Mouse (Mus musculus): Measurements from ENCODE around the gene Spata5. TPM values are rescaled to one million over a fixed set of nuclear protein-coding genes. Genes with fewer than 3 reads are reported as not detected.
A peak's percentile ranks its signal among the peaks of the same experiment; 100 is the strongest.

The Spata5 gene
- polyA plus RNA-seq, 1 experiment from 2014 or later: 56.2 TPM

DNA sequence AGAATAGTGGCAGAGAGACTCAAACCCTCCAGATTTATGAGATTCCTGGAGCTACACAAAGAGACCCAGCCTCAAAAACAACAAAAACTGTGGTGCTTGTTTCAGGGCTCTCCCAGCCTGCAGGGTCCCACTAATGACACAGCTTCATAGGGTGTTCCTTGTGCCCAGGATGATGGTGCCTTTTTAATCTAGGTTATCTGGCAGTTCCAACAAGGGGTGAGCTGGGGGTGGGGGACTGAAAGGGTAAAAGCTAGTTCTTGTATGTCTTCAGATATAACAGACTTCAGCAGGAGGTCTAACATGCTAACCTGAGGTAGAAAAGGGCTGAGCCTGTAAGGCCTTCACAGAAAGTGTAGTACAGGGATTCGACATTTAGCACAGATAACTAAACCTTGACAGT lies 149.1 kb downstream of the Spata5 start:
- no peaks in the 10 kb centered on the region for H3K9me3 ChIP-seq
- peaks cover 45% of the 10 kb centered on the region for H3K4me1 ChIP-seq
- no peak for DNase-seq (ENCODE audit: extremely low spot score, low spot score)
- H3K27ac ChIP-seq: peak overlapping the region; percentile 86
- H3K4me3 ChIP-seq: no peak overlapping the region
- H3K27me3 ChIP-seq (ENCODE audit: poor library complexity, severe bottlenecking): no peaks in the 10 kb centered on the region
- peaks cover 6% of the 10 kb centered on the region; the same call in 1 of the 2 replicates for H3K36me3 ChIP-seq (replicated peaks)
- WGBS: 67% methylated on average over 1 of the region's 1 CpGs

DNA sequence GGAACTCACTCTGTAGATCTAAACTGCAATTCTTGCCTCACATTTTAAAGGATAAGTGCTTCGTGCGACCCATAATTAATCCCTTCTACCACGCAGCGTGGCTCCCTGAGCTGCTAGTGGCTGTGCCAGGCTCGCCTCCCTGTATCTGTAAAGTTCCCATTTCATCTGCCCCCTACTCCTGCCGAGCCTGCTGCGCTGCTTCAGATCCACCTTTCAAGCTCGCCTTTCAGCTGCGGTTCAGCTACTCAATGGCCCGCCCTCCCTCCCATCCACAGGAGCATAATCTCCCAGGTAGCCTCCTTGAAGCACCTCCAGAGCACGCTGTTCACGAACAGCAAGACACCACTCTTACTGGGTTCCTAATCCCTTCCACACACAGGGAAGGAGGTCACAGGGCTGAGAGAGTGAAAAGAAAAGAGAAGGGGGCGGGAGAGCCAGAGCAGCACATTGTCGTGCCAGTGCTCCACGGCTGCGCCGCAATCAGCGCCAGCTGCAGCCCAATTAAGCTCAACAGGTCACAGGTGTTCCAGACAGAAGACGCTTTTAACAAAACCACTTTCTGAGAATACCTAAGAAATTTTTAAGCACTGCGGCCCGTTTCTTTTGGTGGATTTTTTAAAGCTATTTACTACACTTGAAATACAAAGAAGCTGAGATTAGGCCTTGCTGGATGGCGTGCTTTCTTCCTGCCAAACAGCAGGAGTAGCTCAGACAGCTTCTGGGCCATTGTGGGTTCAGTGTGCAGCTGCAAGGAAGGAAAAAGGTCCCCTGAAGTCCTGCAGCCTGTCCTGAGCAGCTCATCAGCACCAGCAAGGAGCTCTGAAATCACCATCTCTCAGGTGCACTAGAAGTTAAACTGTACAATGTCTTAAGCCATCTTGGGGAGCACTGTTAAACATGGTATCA lies 150.2 kb downstream of the Spata5 start:
- peak overlapping the region; percentile 36 for H3K4me3 ChIP-seq
- DNase-seq (ENCODE audit: extremely low spot score, low spot score): peak; percentile 74
- H3K4me1 ChIP-seq: peaks cover 45% of the 10 kb centered on the region
- H3K27me3 ChIP-seq (ENCODE audit: poor library complexity, severe bottlenecking): no peaks in the 10 kb centered on the region
- H3K36me3 ChIP-seq (replicated peaks): peaks cover 11% of the 10 kb centered on the region
- 10% methylated on average over 22 of the region's 22 CpGs for WGBS
- H3K9me3 ChIP-seq: no peaks in the 10 kb centered on the region
- H3K27ac ChIP-seq: peak overlapping the region; percentile 86

DNA sequence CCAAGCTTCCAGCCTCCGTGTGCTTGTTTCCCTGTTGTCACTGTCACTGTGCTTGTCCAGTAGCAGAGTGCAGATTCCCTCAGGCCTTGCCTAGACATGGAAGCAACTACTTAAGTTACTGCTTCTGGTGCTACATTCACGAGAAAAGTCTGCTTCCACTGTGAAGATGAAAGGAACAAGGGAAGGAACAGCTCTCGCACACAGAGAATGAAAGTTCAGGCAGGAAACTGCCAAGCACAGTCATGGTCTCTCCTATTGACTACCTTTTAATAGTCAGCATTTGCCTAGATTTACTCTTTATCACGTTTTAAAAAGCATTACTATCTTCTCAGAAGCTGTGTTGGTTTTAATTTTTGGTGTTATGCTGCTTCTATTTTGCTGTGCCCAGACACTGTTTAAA lies 151.9 kb downstream of the Spata5 start:
- H3K4me3 ChIP-seq: no peak overlapping the region
- H3K36me3 ChIP-seq (replicated peaks): peaks cover 15% of the 10 kb centered on the region
- WGBS: 36% methylated on average over 4 of the region's 4 CpGs
- peak overlapping the region; percentile 86 for H3K27ac ChIP-seq
- H3K4me1 ChIP-seq: peaks cover 45% of the 10 kb centered on the region
- H3K27me3 ChIP-seq (ENCODE audit: poor library complexity, severe bottlenecking): no peaks in the 10 kb centered on the region
- H3K9me3 ChIP-seq: no peaks in the 10 kb centered on the region
- DNase-seq (ENCODE audit: extremely low spot score, low spot score): no peak

DNA sequence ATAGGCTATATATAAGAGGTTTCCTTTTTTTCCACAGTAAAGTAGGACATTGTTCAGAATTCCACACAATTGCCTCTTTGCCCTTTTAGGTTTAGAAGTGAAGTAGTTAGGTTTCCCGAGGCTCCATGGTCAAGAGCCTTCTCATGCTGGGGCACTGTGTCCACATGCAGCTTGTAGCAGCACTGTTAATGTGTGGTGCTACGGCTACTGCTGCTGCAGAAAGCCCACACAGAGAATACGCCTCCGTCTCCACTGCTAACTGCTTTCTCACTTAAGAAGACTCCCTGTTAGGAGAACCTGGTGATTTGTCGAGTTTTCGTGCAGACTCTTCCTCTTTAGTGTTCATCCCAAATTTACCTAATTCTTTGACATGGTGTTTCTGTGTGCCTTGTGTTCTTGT lies 152.4 kb downstream of the Spata5 start:
- H3K9me3 ChIP-seq: no peaks in the 10 kb centered on the region
- H3K27ac ChIP-seq: peak overlapping the region; percentile 86
- no peaks in the 10 kb centered on the region for H3K27me3 ChIP-seq (ENCODE audit: poor library complexity, severe bottlenecking)
- WGBS: 66% methylated on average over 6 of the region's 6 CpGs
- no peak overlapping the region for H3K4me3 ChIP-seq
- H3K36me3 ChIP-seq (replicated peaks): peaks cover 11% of the 10 kb centered on the region
- DNase-seq (ENCODE audit: extremely low spot score, low spot score): no peak
- peaks cover 47% of the 10 kb centered on the region for H3K4me1 ChIP-seq

DNA sequence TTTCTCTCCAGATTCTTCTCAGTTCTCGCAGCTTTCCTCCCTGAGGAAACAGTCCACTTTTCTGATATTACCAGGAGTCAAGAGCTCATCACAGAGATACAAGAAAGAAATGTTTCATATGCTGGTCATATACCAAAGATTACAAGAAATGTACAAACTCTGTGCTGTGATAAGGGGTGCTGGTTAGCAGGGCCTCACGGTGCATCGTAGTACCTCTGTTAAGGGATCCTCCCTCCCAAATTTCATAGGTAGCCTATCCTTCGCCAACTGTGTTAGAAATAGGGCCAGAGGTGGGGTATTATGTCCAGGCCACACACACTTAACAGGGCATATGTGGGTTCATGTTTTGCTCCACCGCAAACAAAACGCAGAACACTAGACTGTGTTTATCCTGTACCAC lies 157.1 kb downstream of the Spata5 start:
- Histone ChIP-seq H3K4me3 (no peak overlapping the region), H3K4me1 (peaks cover 12% of the 10 kb centered on the region), H3K9me3 (no peaks in the 10 kb centered on the region), H3K27ac (peak overlapping the region; percentile 54), H3K27me3 (ENCODE audit: poor library complexity, severe bottlenecking) (no peaks in the 10 kb centered on the region), H3K36me3 (replicated peaks) (peaks cover 36% of the 10 kb centered on the region)
- no peak for DNase-seq (ENCODE audit: extremely low spot score, low spot score)
- 93% methylated on average over 6 of the region's 6 CpGs for WGBS

DNA sequence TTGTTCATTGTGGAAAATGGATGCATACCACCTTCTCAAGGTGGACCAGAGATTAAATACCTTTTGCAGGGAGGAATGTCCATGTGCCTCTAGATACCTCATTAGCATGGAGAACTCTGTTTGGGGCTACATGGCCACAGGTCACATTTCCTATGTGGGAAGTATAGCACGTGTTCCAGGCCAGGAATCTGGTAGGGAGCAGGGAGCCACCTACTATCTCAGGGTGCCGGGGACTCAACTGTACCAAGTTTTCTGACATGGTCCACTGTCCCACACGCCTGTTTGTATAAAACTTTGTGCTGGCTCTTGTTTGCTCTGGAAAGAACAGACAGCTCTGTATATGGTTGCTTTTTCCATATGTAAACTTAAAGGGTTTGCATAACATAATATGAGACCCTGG lies 158.0 kb downstream of the Spata5 start:
- WGBS: 89% methylated on average over 3 of the region's 3 CpGs
- Histone ChIP-seq H3K36me3 (replicated peaks) (peaks cover 36% of the 10 kb centered on the region), H3K4me1 (0 out of 2 replicates have a peak, but pooled peaks cover 5% of the 10 kb centered on the region), H3K9me3 (no peaks in the 10 kb centered on the region), H3K27ac (no peak overlapping the region), H3K27me3 (ENCODE audit: poor library complexity, severe bottlenecking) (no peaks in the 10 kb centered on the region), H3K4me3 (no peak overlapping the region)
- DNase-seq (ENCODE audit: extremely low spot score, low spot score): no peak

DNA sequence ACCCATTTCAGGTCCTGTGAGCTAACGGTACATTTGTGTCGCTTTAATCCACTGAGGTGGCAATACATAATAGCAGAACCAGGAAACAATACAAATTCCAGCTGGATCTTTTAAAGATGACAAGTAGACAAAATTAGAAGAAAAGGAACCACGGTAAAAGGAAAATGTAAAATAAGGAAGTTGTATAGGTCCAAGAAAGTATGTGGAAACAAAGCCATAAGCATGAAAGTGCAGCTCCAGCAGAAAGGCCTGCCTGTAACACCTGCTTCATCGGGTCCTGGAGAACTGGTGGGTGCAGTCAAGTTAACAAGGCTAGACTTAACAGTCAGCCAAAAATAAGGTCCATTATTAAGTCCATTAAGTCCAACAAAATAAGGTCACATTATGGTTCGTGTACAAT lies 164.9 kb downstream of the Spata5 start:
- 83% methylated on average over 5 of the region's 5 CpGs for WGBS
- Histone ChIP-seq H3K27me3 (ENCODE audit: poor library complexity, severe bottlenecking) (no peaks in the 10 kb centered on the region), H3K9me3 (no peaks in the 10 kb centered on the region), H3K27ac (peak overlapping the region; percentile 88), H3K4me1 (peaks cover 42% of the 10 kb centered on the region), H3K4me3 (no peak overlapping the region), H3K36me3 (replicated peaks) (peaks cover 20% of the 10 kb centered on the region)
- no peak for DNase-seq (ENCODE audit: extremely low spot score, low spot score)

DNA sequence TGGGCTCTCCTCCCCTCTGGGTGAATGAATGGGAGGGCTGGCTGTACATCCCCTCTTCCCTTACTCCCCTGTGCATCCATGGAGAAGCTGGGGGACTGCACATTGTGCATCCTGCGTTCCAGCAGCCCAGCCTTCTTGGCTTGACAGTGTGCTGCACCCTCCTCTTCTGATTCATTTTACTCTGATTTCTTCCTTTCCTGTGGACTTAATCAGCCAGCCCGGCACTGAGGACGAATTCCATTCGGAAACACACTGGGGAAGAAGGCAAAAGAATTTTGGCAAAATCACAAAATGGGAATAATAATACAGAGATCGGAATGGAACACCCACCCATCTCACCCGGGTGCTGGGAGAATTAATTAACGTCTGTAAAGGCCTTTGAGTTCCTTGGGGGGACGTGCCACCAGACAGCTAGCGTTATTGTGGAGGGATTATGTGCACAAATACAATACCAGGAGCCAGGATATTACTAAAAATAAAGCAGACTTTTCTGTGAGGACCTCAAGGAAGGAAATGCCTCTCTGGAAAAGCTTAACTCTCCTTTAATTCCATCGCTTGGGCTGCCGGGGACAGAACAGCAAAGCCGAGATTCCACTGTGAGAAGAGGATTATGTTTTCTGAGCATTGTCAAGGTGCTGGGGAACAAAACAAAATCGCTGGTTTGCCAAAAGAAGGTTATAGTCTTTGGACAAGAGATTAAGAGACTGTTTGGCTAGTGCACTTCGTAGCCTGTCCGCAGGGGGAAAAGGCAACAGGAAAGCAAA lies 166.5 kb downstream of the Spata5 start:
- 7% methylated on average over 15 of the region's 15 CpGs for WGBS
- Histone ChIP-seq H3K4me1 (peaks cover 42% of the 10 kb centered on the region), H3K36me3 (replicated peaks) (peaks cover 4% of the 10 kb centered on the region), H3K4me3 (peak overlapping the region; percentile 36), H3K27me3 (ENCODE audit: poor library complexity, severe bottlenecking) (no peaks in the 10 kb centered on the region), H3K9me3 (no peaks in the 10 kb centered on the region), H3K27ac (peak overlapping the region; percentile 88)
- DNase-seq (ENCODE audit: extremely low spot score, low spot score): peak; percentile 58

DNA sequence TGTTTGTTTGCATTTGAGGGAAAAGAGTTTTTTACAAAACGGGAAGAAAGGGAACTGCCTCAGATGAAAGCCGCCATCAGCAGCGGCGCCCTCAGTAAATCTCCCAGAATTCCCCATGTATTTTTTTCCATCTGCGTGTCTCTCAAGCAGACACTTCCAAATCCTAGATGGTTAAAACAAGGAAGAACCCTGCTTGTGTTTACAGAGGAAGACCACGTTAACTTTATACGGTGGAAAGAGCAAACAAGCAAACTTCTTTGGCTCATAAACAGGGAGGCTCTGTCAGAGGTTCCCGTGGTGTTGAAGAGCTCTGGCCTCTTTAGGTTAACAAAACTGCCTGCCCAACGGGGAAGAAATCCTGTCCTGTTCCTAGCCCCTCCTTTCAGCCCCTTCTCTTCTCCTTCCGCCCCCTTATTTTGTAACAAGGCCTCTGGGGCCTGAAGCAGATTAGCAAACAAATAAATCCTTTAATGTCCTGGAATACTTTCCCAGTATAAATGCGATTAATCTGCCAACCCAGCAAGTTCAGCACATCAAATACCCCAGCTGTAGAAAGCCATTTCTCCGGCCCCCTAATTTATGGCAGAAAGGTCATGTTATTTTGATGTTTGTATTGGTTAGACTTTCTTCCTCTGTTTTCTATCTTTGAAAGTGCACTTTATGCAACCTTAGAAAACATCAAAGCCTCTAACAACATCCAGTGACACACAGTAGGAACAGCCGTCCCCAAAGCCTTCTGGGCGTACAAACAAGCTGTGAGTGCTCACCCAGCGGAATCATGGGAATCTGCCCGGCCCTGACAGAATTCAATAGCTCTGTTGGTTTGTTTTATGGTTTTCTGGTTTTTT lies 167.3 kb downstream of the Spata5 start:
- peak; percentile 30 for DNase-seq (ENCODE audit: extremely low spot score, low spot score)
- H3K4me3 ChIP-seq: peak overlapping the region; percentile 36
- H3K4me1 ChIP-seq: peaks cover 42% of the 10 kb centered on the region
- no peaks in the 10 kb centered on the region; the same call in 1 of the 2 replicates for H3K36me3 ChIP-seq (replicated peaks)
- H3K9me3 ChIP-seq: no peaks in the 10 kb centered on the region
- H3K27me3 ChIP-seq (ENCODE audit: poor library complexity, severe bottlenecking): no peaks in the 10 kb centered on the region
- 17% methylated on average over 16 of the region's 16 CpGs for WGBS
- H3K27ac ChIP-seq: peak overlapping the region; percentile 88

DNA sequence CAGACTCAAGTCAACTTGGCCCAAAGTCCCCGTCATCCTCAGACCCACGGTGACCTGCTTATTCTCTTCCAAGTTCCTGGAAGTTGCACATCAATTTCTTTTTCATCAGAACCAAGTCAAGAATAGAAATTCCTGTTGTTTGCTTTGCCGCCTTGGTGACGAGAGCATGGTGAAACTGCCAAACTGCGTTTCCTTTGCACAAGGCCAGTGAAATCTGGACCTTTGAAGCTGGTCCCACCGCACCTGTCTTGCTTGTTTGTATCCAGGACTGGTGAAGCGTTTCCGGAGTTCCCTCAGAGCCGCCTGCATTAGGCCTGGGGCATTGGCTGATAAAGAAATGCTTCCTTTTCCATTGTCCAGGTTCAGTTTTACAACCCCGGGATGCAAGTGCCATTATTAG lies 176.0 kb downstream of the Spata5 start:
- 79% methylated on average over 10 of the region's 10 CpGs for WGBS
- no peaks in the 10 kb centered on the region for H3K9me3 ChIP-seq

DNA sequence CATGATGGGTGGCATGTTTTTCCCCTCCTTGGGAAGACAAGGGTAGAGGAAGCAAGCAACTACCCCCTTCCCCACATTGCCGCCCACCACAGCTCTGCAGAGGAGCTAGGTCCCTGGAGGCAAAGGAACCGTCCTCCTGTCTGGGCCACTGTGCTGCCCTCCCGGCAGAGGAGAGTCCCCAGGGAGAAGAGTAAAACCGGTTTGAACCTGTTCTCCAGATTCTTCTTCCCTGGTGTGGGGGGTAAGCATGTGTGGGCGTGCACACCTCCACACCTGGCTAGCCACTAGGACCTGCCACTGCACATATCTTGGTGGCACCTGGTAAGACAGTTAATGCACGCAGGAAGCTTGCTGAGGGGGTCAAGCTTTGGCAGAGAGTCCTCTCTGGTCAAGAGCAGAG lies 176.8 kb downstream of the Spata5 start:
- no peak for DNase-seq (ENCODE audit: extremely low spot score, low spot score)
- Histone ChIP-seq H3K4me3 (no peak overlapping the region), H3K4me1 (peaks cover 21% of the 10 kb centered on the region), H3K27ac (peak overlapping the region; percentile 72), H3K27me3 (ENCODE audit: poor library complexity, severe bottlenecking) (no peaks in the 10 kb centered on the region), H3K9me3 (no peaks in the 10 kb centered on the region), H3K36me3 (replicated peaks) (no peaks in the 10 kb centered on the region)
- 67% methylated on average over 6 of the region's 6 CpGs for WGBS

More for the DNA sequence above, 176.0 kb downstream of the Spata5 start:
- Histone ChIP-seq H3K27me3 (ENCODE audit: poor library complexity, severe bottlenecking) (no peaks in the 10 kb centered on the region), H3K36me3 (replicated peaks) (no peaks in the 10 kb centered on the region), H3K4me1 (peaks cover 21% of the 10 kb centered on the region), H3K4me3 (no peak overlapping the region), H3K27ac (peak overlapping the region; percentile 72; the same call in 1 of the 2 replicates)
- DNase-seq (ENCODE audit: extremely low spot score, low spot score): no peak

DNA sequence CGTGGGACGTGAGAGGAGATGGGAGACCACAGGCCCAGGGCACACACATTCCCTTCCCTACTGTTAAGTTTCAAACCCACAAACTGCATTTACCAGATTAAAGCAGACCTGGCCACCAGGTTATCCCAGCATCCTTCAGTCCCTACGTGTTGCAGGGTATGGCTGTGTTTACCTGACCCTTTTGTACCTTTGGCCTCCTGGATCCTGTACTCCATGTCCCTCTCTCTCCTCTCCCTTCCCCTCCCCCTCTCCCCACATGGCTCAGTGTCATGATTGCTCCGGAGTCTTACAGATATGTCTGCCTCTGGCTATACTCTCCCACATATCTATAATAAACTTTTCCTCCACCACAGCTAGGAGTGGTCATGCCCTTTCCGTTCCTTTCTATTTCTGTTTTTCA lies 177.5 kb downstream of the Spata5 start:
- Histone ChIP-seq H3K27me3 (ENCODE audit: poor library complexity, severe bottlenecking) (no peaks in the 10 kb centered on the region), H3K4me1 (peaks cover 21% of the 10 kb centered on the region), H3K9me3 (no peaks in the 10 kb centered on the region), H3K36me3 (replicated peaks) (no peaks in the 10 kb centered on the region), H3K27ac (peak overlapping the region; percentile 72), H3K4me3 (no peak overlapping the region)
- no peak for DNase-seq (ENCODE audit: extremely low spot score, low spot score)
- WGBS: 87% methylated on average over 5 of the region's 5 CpGs

All from forebrain, embryonic 10.5 days (tissue).